Mouse (Mus musculus) lung, postnatal 14 days (tissue): ENCODE results near the gene I0C0044D17Rik.
"Not testable (repeated sequence)": the region's sequence is repeated elsewhere in the genome, so short reads cannot be mapped to it uniquely, and the experiment has no call there.

ENCODE experiments used
- DNase-seq: peaks from one replicate; pipeline ENCODE4 v3.0.0; 2021

I0C0044D17Rik gene

GRCm38 (mm10) chr4:98823740-98824139 lies at the start of gene I0C0044D17Rik:
I0C0044D17Rik (minus strand) TSS chr4:98823840.
- DNase-seq: not testable (repeated sequence)

- no peak for DNase-seq
Measured at GRCm38 (mm10) chr4:98865386-98866237, 42.0 kb upstream of the I0C0044D17Rik start.

GRCm38 (mm10) chr4:98864546-98864945 lies 40.9 kb upstream of the I0C0044D17Rik start:
- no peak for DNase-seq

GRCm38 (mm10) chr4:98864094-98864493 lies 40.5 kb upstream of the I0C0044D17Rik start:
- no peak for DNase-seq

GRCm38 (mm10) chr4:98863451-98863850 lies 39.8 kb upstream of the I0C0044D17Rik start:
- no peak for DNase-seq

- DNase-seq: no peak
Measured at GRCm38 (mm10) chr4:98858151-98858855, 34.7 kb upstream of the I0C0044D17Rik start.

- DNase-seq: no peak
Measured at GRCm38 (mm10) chr4:98857037-98857648, 33.5 kb upstream of the I0C0044D17Rik start.

GRCm38 (mm10) chr4:98853926-98854325 lies 30.3 kb upstream of the I0C0044D17Rik start:
- no peak for DNase-seq

- DNase-seq: not testable (repeated sequence)
Measured at GRCm38 (mm10) chr4:98850485-98850884, 26.8 kb upstream of the I0C0044D17Rik start.

GRCm38 (mm10) chr4:98847120-98847885 lies 23.7 kb upstream of the I0C0044D17Rik start:
- no peak for DNase-seq

- no peak for DNase-seq
Measured at GRCm38 (mm10) chr4:98846396-98846795, 22.8 kb upstream of the I0C0044D17Rik start.

- no peak for DNase-seq
Measured at GRCm38 (mm10) chr4:98845687-98846125, 22.1 kb upstream of the I0C0044D17Rik start.

GRCm38 (mm10) chr4:98845201-98845600 lies 21.6 kb upstream of the I0C0044D17Rik start:
- DNase-seq: no peak

GRCm38 (mm10) chr4:98843906-98844597 lies 20.4 kb upstream of the I0C0044D17Rik start:
- no peak for DNase-seq

GRCm38 (mm10) chr4:98841251-98841650 lies 17.6 kb upstream of the I0C0044D17Rik start:
- DNase-seq: not testable (repeated sequence)

- DNase-seq: no peak
Measured at GRCm38 (mm10) chr4:98840526-98840925, 16.9 kb upstream of the I0C0044D17Rik start.

GRCm38 (mm10) chr4:98838913-98839312 lies 15.3 kb upstream of the I0C0044D17Rik start:
- no peak for DNase-seq

GRCm38 (mm10) chr4:98837715-98838505 lies 14.3 kb upstream of the I0C0044D17Rik start:
- no peak for DNase-seq

GRCm38 (mm10) chr4:98836519-98836918 lies 12.9 kb upstream of the I0C0044D17Rik start:
- DNase-seq: peak; percentile 37

GRCm38 (mm10) chr4:98834782-98835181 lies 11.1 kb upstream of the I0C0044D17Rik start:
- peak; percentile 34 for DNase-seq

- no peak for DNase-seq
Measured at GRCm38 (mm10) chr4:98831726-98832125, 8.1 kb upstream of the I0C0044D17Rik start.
